ENCODE assay signal across 28 mouse cellular contexts in genomic region chr1:185350611-185351010, GRCm38 (mm10).
"Had no signal": no experiment of that assay in that cellular context is flagged by ENCODE, and none has a peak within 500 bp of the region (broad histone marks: within the 10 kb centered on the region; RNA-seq: fewer than 3 reads in every experiment).

No protein-coding gene starts in this region.

- H3K4me1 ChIP-seq: embryonic facial prominence, embryonic 10.5 days; embryonic facial prominence, embryonic 12.5 days; embryonic facial prominence, embryonic 13.5 days; embryonic facial prominence, embryonic 15.5 days; forebrain, embryonic 10.5 days; forebrain, embryonic 12.5 days; forebrain, embryonic 13.5 days; forebrain, embryonic 15.5 days had no signal

- DNase-seq: cerebellum, adult 2 months; cerebellum, adult 8-10 months; cerebellum, adult 9-10 months; cerebellum, adult 9-11 months; cerebellum, postnatal 10 days; cerebellum, postnatal 14 days; cerebellum, postnatal 25 days; cerebellum, postnatal 36 days; embryo, embryonic 11 days; forebrain, postnatal 0 days; gastrocnemius, adult 2 months; gastrocnemius, postnatal 10 days; gastrocnemius, postnatal 14 days; gastrocnemius, postnatal 25 days; gastrocnemius, postnatal 36 days; heart, adult 18-20 months; heart, adult 2 months had no signal

- H3K4me3 ChIP-seq: embryonic facial prominence, embryonic 10.5 days; embryonic facial prominence, embryonic 12.5 days; embryonic facial prominence, embryonic 13.5 days; embryonic facial prominence, embryonic 15.5 days; erythroblast, embryonic 14.5 days; forebrain, embryonic 10.5 days; forebrain, embryonic 12.5 days; forebrain, embryonic 13.5 days; forebrain, embryonic 15.5 days; gastrocnemius, adult 2 months; heart, adult 2 months had no signal

- H3K27me3 ChIP-seq: embryonic facial prominence, embryonic 12.5 days; embryonic facial prominence, embryonic 13.5 days; embryonic facial prominence, embryonic 15.5 days; forebrain, embryonic 12.5 days; forebrain, embryonic 13.5 days; forebrain, embryonic 15.5 days had no signal

- ATAC-seq: forebrain, embryonic 13.5 days; forebrain, embryonic 14.5 days; forebrain, embryonic 15.5 days; forebrain, embryonic 16.5 days; forebrain, postnatal 0 days had no signal

- H3K4me2 ChIP-seq: embryonic facial prominence, embryonic 12.5 days; embryonic facial prominence, embryonic 13.5 days; embryonic facial prominence, embryonic 15.5 days; forebrain, embryonic 12.5 days; forebrain, embryonic 13.5 days; forebrain, embryonic 15.5 days had no signal

- H3K9me3 ChIP-seq: embryonic facial prominence, embryonic 10.5 days; embryonic facial prominence, embryonic 12.5 days; embryonic facial prominence, embryonic 13.5 days; embryonic facial prominence, embryonic 15.5 days; forebrain, embryonic 10.5 days; forebrain, embryonic 12.5 days; forebrain, embryonic 13.5 days; forebrain, embryonic 15.5 days had no signal

- H3K9ac ChIP-seq: embryonic facial prominence, embryonic 12.5 days; embryonic facial prominence, embryonic 13.5 days; embryonic facial prominence, embryonic 15.5 days; forebrain, embryonic 12.5 days; forebrain, embryonic 13.5 days; forebrain, embryonic 15.5 days; forebrain, postnatal 0 days had no signal

- H3K27ac ChIP-seq: embryonic facial prominence, embryonic 10.5 days; embryonic facial prominence, embryonic 12.5 days; embryonic facial prominence, embryonic 13.5 days; embryonic facial prominence, embryonic 15.5 days; forebrain, embryonic 10.5 days; forebrain, embryonic 12.5 days; forebrain, embryonic 13.5 days; forebrain, embryonic 15.5 days; gastrocnemius, adult 2 months; heart, adult 2 months had no signal
